Comparison of ENCODE assay signal across 15 mouse cellular contexts in genomic region chr11:22957791-22958374, GRCm38 (mm10). TPM values are rescaled to one million over a fixed set of nuclear protein-coding genes. Genes with fewer than 3 reads are reported as not detected.
DNase-seq lines count a peak whose midpoint lies in the region; ATAC-seq and TF ChIP-seq lines count a peak whose summit lies in the region.
"Had no signal": no experiment of that assay in that cellular context is flagged by ENCODE, and none has a peak within 500 bp of the region (broad histone marks: within the 10 kb centered on the region; RNA-seq: fewer than 3 reads in every experiment).

No protein-coding gene starts in this region.

- H3K9ac ChIP-seq in forebrain, postnatal 0 days: no peak overlapping the region
- H3K9ac ChIP-seq in forebrain, embryonic 13.5 days: no peak overlapping the region
- H3K9ac ChIP-seq in liver, adult 2 months (ENCODE audit: low read depth, low read length): no peak overlapping the region
- H3K9ac ChIP-seq: limb, embryonic 13.5 days had no signal

- peak; percentile 59 for TF ChIP-seq CTCF in forebrain, postnatal 0 days (IDR thresholded peaks at IDR 0.05; ENCODE audit: low read depth)
- peak; percentile 30; the same call in 1 of the 2 replicates for TF ChIP-seq CTCF in liver, adult 2 months (IDR thresholded peaks at IDR 0.05; ENCODE audit: low read depth, low read length)

- no peak overlapping the region for H3K4me3 ChIP-seq in forebrain, postnatal 0 days (ENCODE audit: low read depth, low read length)
- no peak overlapping the region for H3K4me3 ChIP-seq in forebrain, embryonic 13.5 days
- H3K4me3 ChIP-seq in liver, adult 2 months (ENCODE audit: insufficient read depth, low read depth, low read length): no peak overlapping the region
- H3K4me3 ChIP-seq: embryonic facial prominence, embryonic 10.5 days; forebrain, embryonic 10.5 days; limb, embryonic 13.5 days had no signal

- DNase-seq in forebrain, postnatal 0 days: no peak
- DNase-seq in liver, adult 2 months (ENCODE audit: extremely low read depth, low read depth, low spot score): no peak
- DNase-seq in liver: no peak
- DNase-seq in 416B (ENCODE audit: low read depth): peak; percentile 43
- DNase-seq in ZHBTc4 (ENCODE audit: low read depth, low spot score): peak; percentile 42
- no peak for DNase-seq in MN1 (ENCODE audit: low spot score)
- no peak for DNase-seq in urinary bladder, adult 18-20 months (ENCODE audit: low spot score in 2 of 2)
- DNase-seq: adrenal gland, adult 2 months; cerebellum, adult 18-20 months; gastrocnemius, postnatal 14 days; kidney, adult 8-10 months had no signal

- H3K27ac ChIP-seq in forebrain, postnatal 0 days (ENCODE audit: low read depth, low read length): no peak overlapping the region
- H3K27ac ChIP-seq in forebrain, embryonic 13.5 days: no peak overlapping the region
- H3K27ac ChIP-seq in liver, adult 2 months (replicated peaks; ENCODE audit: insufficient read depth, low read depth, low read length): no peak overlapping the region
- H3K27ac ChIP-seq: embryonic facial prominence, embryonic 10.5 days; forebrain, embryonic 10.5 days; limb, embryonic 13.5 days had no signal

- no peak for ATAC-seq in forebrain, postnatal 0 days
- ATAC-seq in forebrain, embryonic 13.5 days: no peak

- TF ChIP-seq POLR2A in liver, adult 2 months (IDR thresholded peaks at IDR 0.05; ENCODE audit: extremely low read depth, insufficient read depth, low read length): no peak

- H3K27me3 ChIP-seq in forebrain, postnatal 0 days (ENCODE audit: insufficient read depth, low read length): no peaks in the 10 kb centered on the region
- no peaks in the 10 kb centered on the region for H3K27me3 ChIP-seq in forebrain, embryonic 13.5 days
- no peaks in the 10 kb centered on the region for H3K27me3 ChIP-seq in liver, adult 2 months (ENCODE audit: control insufficient read depth, insufficient read depth, low read length)
- H3K27me3 ChIP-seq: limb, embryonic 13.5 days had no signal

- no peaks in the 10 kb centered on the region for H3K4me1 ChIP-seq in forebrain, postnatal 0 days (ENCODE audit: insufficient read depth)
- no peaks in the 10 kb centered on the region for H3K4me1 ChIP-seq in forebrain, embryonic 13.5 days
- H3K4me1 ChIP-seq in liver, adult 2 months (ENCODE audit: control insufficient read depth, insufficient read depth, low read length): no peaks in the 10 kb centered on the region
- H3K4me1 ChIP-seq: embryonic facial prominence, embryonic 10.5 days; forebrain, embryonic 10.5 days; limb, embryonic 13.5 days had no signal

- 94% methylated on average over 4 of the region's 4 CpGs for WGBS in forebrain, postnatal 0 days
- WGBS in forebrain, embryonic 13.5 days: 91% methylated on average over 4 of the region's 4 CpGs
- WGBS in liver, adult 2 months: 90% methylated on average over 4 of the region's 4 CpGs

- H3K36me3 ChIP-seq in forebrain, postnatal 0 days (ENCODE audit: insufficient read depth): peaks cover 3% of the 10 kb centered on the region; the same call in 1 of the 2 replicates
- no peaks in the 10 kb centered on the region; the same call in 1 of the 2 replicates for H3K36me3 ChIP-seq in forebrain, embryonic 13.5 days (ENCODE audit: poor library complexity, severe bottlenecking)
- H3K36me3 ChIP-seq in liver, adult 2 months (ENCODE audit: control insufficient read depth, insufficient read depth, low read length): peaks cover 4% of the 10 kb centered on the region

- peaks cover 2% of the 10 kb centered on the region; the same call in 1 of the 2 replicates for H3K79me2 ChIP-seq in liver, adult 2 months (ENCODE audit: control insufficient read depth, insufficient read depth, low read length)

- H3K9me3 ChIP-seq in forebrain, postnatal 0 days (ENCODE audit: low read length): no peaks in the 10 kb centered on the region
- no peaks in the 10 kb centered on the region for H3K9me3 ChIP-seq in forebrain, embryonic 13.5 days (replicated peaks)
- H3K9me3 ChIP-seq: embryonic facial prominence, embryonic 10.5 days; forebrain, embryonic 10.5 days; limb, embryonic 13.5 days had no signal

- H3K4me2 ChIP-seq in forebrain, postnatal 0 days (ENCODE audit: low read depth): no peak overlapping the region
- no peak overlapping the region for H3K4me2 ChIP-seq in forebrain, embryonic 13.5 days
- H3K4me2 ChIP-seq: limb, embryonic 13.5 days had no signal

RNA-seq across cellular contexts. Expression of gene Zrsr1, which starts 13.9 kb away (rescaled TPM):
- total RNA-seq in forebrain, postnatal 0 days (2014; rRNA removed): 14.5 and 17.5 TPM in 2 replicates
- polyA plus RNA-seq in forebrain, postnatal 0 days (2015; fragmentation: Nextera tagmentation; extraction: Ambion mirVana): 4.8 and 6.4 TPM in 2 replicates
- 5.3 TPM in 2 replicates for polyA plus RNA-seq in forebrain, embryonic 13.5 days (2015; fragmentation: Nextera tagmentation; extraction: Ambion mirVana)
- total RNA-seq in liver, adult 2 months (2014; rRNA removed): 5.6 and 6.8 TPM in 2 replicates
- 3.8 and 4.9 TPM in 2 replicates for polyA plus RNA-seq in liver, adult 2 months (2012; rRNA removed)

RNA-seq across cellular contexts. Expression of gene Gm28048, which starts 24.0 kb away (rescaled TPM):
- 0.81 and 2.8 TPM in 2 replicates for total RNA-seq in forebrain, postnatal 0 days (2014; rRNA removed)
- polyA plus RNA-seq in forebrain, postnatal 0 days (2015; fragmentation: Nextera tagmentation; extraction: Ambion mirVana): 1.3 and 4.2 TPM in 2 replicates
- polyA plus RNA-seq in forebrain, embryonic 13.5 days (2015; fragmentation: Nextera tagmentation; extraction: Ambion mirVana): 3.1 and 3.4 TPM in 2 replicates
- 12.4 and 13.0 TPM in 2 replicates for total RNA-seq in liver, adult 2 months (2014; rRNA removed)
- not detected in 2 replicates for polyA plus RNA-seq in liver, adult 2 months (2012; rRNA removed)
- polyA plus RNA-seq: adrenal gland, adult 2 months had no signal

RNA-seq across cellular contexts. Expression of gene Commd1, which starts 24.3 kb away (rescaled TPM):
- total RNA-seq in forebrain, postnatal 0 days (2014; rRNA removed): 44.0 and 64.3 TPM in 2 replicates
- polyA plus RNA-seq in forebrain, postnatal 0 days (2015; fragmentation: Nextera tagmentation; extraction: Ambion mirVana): 207 and 250 TPM in 2 replicates
- polyA plus RNA-seq in forebrain, embryonic 13.5 days (2015; fragmentation: Nextera tagmentation; extraction: Ambion mirVana): 303 and 328 TPM in 2 replicates
- total RNA-seq in liver, adult 2 months (2014; rRNA removed): 42.4 and 53.5 TPM in 2 replicates
- polyA plus RNA-seq in liver, adult 2 months (2012; rRNA removed): 15.9 and 18.5 TPM in 2 replicates

RNA-seq across cellular contexts. Expression of gene Cct4, which starts 32.4 kb away (rescaled TPM):
- total RNA-seq in forebrain, postnatal 0 days (2014; rRNA removed): 236 and 265 TPM in 2 replicates
- polyA plus RNA-seq in forebrain, postnatal 0 days (2015; fragmentation: Nextera tagmentation; extraction: Ambion mirVana): 269 and 271 TPM in 2 replicates
- polyA plus RNA-seq in forebrain, embryonic 13.5 days (2015; fragmentation: Nextera tagmentation; extraction: Ambion mirVana): 329 and 340 TPM in 2 replicates
- 86.8 and 92.2 TPM in 2 replicates for total RNA-seq in liver, adult 2 months (2014; rRNA removed)
- polyA plus RNA-seq in liver, adult 2 months (2012; rRNA removed): 89.2 and 136 TPM in 2 replicates

RNA-seq across cellular contexts. Expression of gene Fam161a, which starts 49.4 kb away (rescaled TPM):
- total RNA-seq in forebrain, postnatal 0 days (2014; rRNA removed): 7.8 and 9.5 TPM in 2 replicates
- polyA plus RNA-seq in forebrain, postnatal 0 days (2015; fragmentation: Nextera tagmentation; extraction: Ambion mirVana): 3.4 and 6.9 TPM in 2 replicates
- polyA plus RNA-seq in forebrain, embryonic 13.5 days (2015; fragmentation: Nextera tagmentation; extraction: Ambion mirVana): 3.0 and 3.3 TPM in 2 replicates
- total RNA-seq in liver, adult 2 months (2014; rRNA removed): 1.9 and 3.8 TPM in 2 replicates
- polyA plus RNA-seq in liver, adult 2 months (2012; rRNA removed): 0.95 and 1.0 TPM in 2 replicates

Comparison
In these comparisons a context has a peak if more than half of its experiments do, and no peak if none do; other contexts are left out.
1. DNase-seq: peak in 416B (single experiment) and ZHBTc4 (single experiment); none in forebrain, postnatal 0 days (single experiment), liver, adult 2 months (single experiment), liver (single experiment), MN1 (single experiment) and urinary bladder, adult 18-20 months (0 of 2).
2. RNA of gene Commd1, which starts 24.3 kb away (polyA plus RNA-seq): 303 to 328 TPM in forebrain, embryonic 13.5 days and 207 to 250 TPM in forebrain, postnatal 0 days; 15.9 to 18.5 TPM in liver, adult 2 months; every median in the first group is over 10 times any median in the second.